Mouse (Mus musculus) lung, adult 2 months (tissue): ENCODE data around the gene Vamp2.

Source experiments
- CTCF ChIP-seq: fragments of 200-500 bp; IDR thresholded peaks from 2 replicates; pipeline ENCODE4 v1.5.1; 2011; ENCODE audit warnings: mild to moderate bottlenecking, low read length, control low read depth; ENCODE audit not compliant: insufficient read depth
- POLR2A ChIP-seq: fragments of 200-500 bp; IDR thresholded peaks from 2 replicates; pipeline ENCODE4 v1.6.1; 2011; ENCODE audit warnings: low read depth, mild to moderate bottlenecking, control low read depth, low read length, borderline replicate concordance; ENCODE audit errors: extremely low read depth

DNA sequence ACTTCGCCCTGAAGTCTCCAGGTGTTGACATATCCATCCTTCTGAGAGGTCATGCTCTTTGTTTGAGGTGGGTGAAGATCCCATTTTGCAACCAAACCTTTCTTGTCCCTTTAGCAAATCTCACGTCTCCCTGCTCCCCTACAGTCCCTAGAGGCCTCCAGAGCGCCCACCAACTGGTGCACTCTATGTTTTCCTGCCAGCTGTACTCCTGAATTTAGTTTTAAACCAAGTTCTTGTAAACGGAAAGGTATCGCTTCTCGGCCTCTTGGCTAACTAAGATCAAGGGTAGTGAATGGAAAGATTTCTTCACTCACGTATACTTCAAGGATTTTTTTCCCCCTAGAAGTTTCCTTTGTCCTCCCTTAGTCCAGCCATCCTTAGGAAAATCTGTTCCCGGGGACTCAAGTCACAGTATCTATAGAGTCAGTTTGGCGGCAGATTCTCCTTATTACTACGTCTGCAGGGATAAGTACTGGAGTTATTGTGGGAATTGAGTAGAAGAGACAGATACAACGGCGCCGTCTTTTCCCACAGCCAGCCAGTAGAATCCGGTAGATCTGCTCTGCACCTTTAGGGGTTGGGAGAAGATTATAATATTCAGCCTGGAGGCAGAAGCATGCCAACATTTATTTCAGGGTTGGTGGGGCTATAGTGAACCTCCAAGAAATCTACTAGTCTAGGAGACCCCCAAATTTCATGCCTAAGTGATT lies 31.3 kb downstream of the Vamp2 start:
- no peak for TF ChIP-seq POLR2A
- TF ChIP-seq CTCF, result no peak
